Mouse (Mus musculus) embryonic facial prominence, embryonic 15.5 days (tissue): ENCODE measurements around the gene Ino80d. TPM values are rescaled to one million over a fixed set of nuclear protein-coding genes. Genes with fewer than 3 reads are reported as not detected.
A peak's percentile ranks its signal among the peaks of the same experiment; 100 is the strongest.

ENCODE experiments used
- ATAC-seq: fragments of 200-750 bp; cut with Nextera tagmentation; 2 replicates; pipeline ENCODE4 v1.8.0; 2017; ENCODE audit warnings: low read depth, moderate TSS enrichment; ENCODE audit not compliant: insufficient number of reproducible peaks, low FRiP score, low TSS enrichment
- H3K27ac ChIP-seq: fragments of 300-500 bp; sonication (generic); replicated peaks from 2 replicates; pipeline ENCODE4 v1.5.1; 2015; ENCODE audit warnings: mild to moderate bottlenecking, inconsistent platforms
- H3K27me3 ChIP-seq: fragments of 300-500 bp; sonication (generic); 2 replicates; pipeline ENCODE4 v1.6.1; 2015; ENCODE audit warnings: inconsistent platforms
- H3K36me3 ChIP-seq: fragments of 300-500 bp; sonication (generic); 2 replicates; pipeline ENCODE4 v1.6.1; 2015; ENCODE audit warnings: mild to moderate bottlenecking, inconsistent platforms
- H3K4me1 ChIP-seq: fragments of 300-500 bp; sonication (generic); 2 replicates; pipeline ENCODE4 v1.6.1; 2015; ENCODE audit warnings: inconsistent platforms
- H3K4me2 ChIP-seq: fragments of 300-500 bp; sonication (generic); replicated peaks from 2 replicates; pipeline ENCODE4 v1.6.1; 2015; ENCODE audit warnings: mild to moderate bottlenecking, inconsistent platforms
- H3K4me3 ChIP-seq: fragments of 300-500 bp; sonication (generic); replicated peaks from 2 replicates; pipeline ENCODE4 v1.5.1; 2015; ENCODE audit warnings: mild to moderate bottlenecking, inconsistent platforms
- H3K9ac ChIP-seq: fragments of 300-500 bp; sonication (generic); 2 replicates; pipeline ENCODE4 v1.6.1; 2015; ENCODE audit warnings: inconsistent platforms
- H3K9me3 ChIP-seq: fragments of 300-500 bp; sonication (generic); replicated peaks from 2 replicates; pipeline ENCODE4 v1.6.1; 2016; ENCODE audit warnings: inconsistent platforms
- WGBS: fragments of 180-500 bp; shearing (Covaris S2); methylation state at CpG from one replicate; pipeline ENCODE4 v1.1.7; 2015; 5-methylcytosine and 5-hydroxymethylcytosine counted together
- polyA plus RNA-seq: library from polyadenylated mRNA; unstranded; fragments of >200 nt; fragmentation: Nextera tagmentation; extraction: Ambion mirVana; gene quantifications from 2 replicates; pipeline ENCODE4 v1.2.1, GENCODE M21; 2015

Ino80d gene
- polyA plus RNA-seq, 1 experiment from 2014 or later: 11.2 TPM

GRCm38 (mm10) chr1:63122005-63122404 is 7.5 kb upstream of the Ino80d start:
- H3K27ac ChIP-seq: no peak overlapping the region
- no peaks in the 10 kb centered on the region for H3K27me3 ChIP-seq
- peaks cover 61% of the 10 kb centered on the region for H3K36me3 ChIP-seq
- no peak overlapping the region for H3K4me2 ChIP-seq
- WGBS: 90% methylated on average over 6 of the region's 6 CpGs
- no peak overlapping the region for H3K9ac ChIP-seq
- no peak overlapping the region for H3K4me3 ChIP-seq
- H3K4me1 ChIP-seq: 0 out of 2 replicates have a peak, but pooled peaks cover 2% of the 10 kb centered on the region
- no peak for ATAC-seq
- H3K9me3 ChIP-seq: no peaks in the 10 kb centered on the region

GRCm38 (mm10) chr1:63120382-63120781 is 5.9 kb upstream of the Ino80d start:
- no peak for ATAC-seq
- H3K9ac ChIP-seq: no peak overlapping the region
- H3K27me3 ChIP-seq: no peaks in the 10 kb centered on the region
- 0 out of 2 replicates have a peak, but pooled peaks cover 10% of the 10 kb centered on the region for H3K4me1 ChIP-seq
- H3K4me2 ChIP-seq: no peak overlapping the region
- H3K36me3 ChIP-seq: peaks cover 52% of the 10 kb centered on the region
- WGBS: 92% methylated on average over 2 of the region's 2 CpGs
- no peak overlapping the region for H3K4me3 ChIP-seq
- no peaks in the 10 kb centered on the region for H3K9me3 ChIP-seq
- H3K27ac ChIP-seq: no peak overlapping the region

GRCm38 (mm10) chr1:63119675-63120074 is 5.2 kb upstream of the Ino80d start:
- ATAC-seq: no peak
- H3K4me1 ChIP-seq: 0 out of 2 replicates have a peak, but pooled peaks cover 10% of the 10 kb centered on the region
- H3K9me3 ChIP-seq: no peaks in the 10 kb centered on the region
- 91% methylated on average over 4 of the region's 4 CpGs for WGBS
- no peak overlapping the region for H3K4me2 ChIP-seq
- no peak overlapping the region for H3K27ac ChIP-seq
- no peaks in the 10 kb centered on the region for H3K27me3 ChIP-seq
- H3K36me3 ChIP-seq: peaks cover 51% of the 10 kb centered on the region
- H3K9ac ChIP-seq: no peak overlapping the region
- no peak overlapping the region for H3K4me3 ChIP-seq

GRCm38 (mm10) chr1:63115540-63115939 is 1.1 kb upstream of the Ino80d start:
- ATAC-seq: no peak
- peak overlapping the region; percentile 79 for H3K4me2 ChIP-seq
- no peaks in the 10 kb centered on the region for H3K9me3 ChIP-seq
- peak overlapping the region; percentile 84 for H3K4me3 ChIP-seq
- peaks cover 19% of the 10 kb centered on the region for H3K4me1 ChIP-seq
- no peaks in the 10 kb centered on the region for H3K27me3 ChIP-seq
- H3K36me3 ChIP-seq: peaks cover 23% of the 10 kb centered on the region
- no peak overlapping the region for H3K9ac ChIP-seq
- H3K27ac ChIP-seq: peak overlapping the region; percentile 99; the same call in 1 of the 2 replicates
- 30% methylated on average over 3 of the region's 3 CpGs for WGBS

- Histone ChIP-seq H3K4me2 (peak overlapping the region; percentile 79), H3K4me1 (peaks cover 24% of the 10 kb centered on the region), H3K27me3 (no peaks in the 10 kb centered on the region), H3K36me3 (peaks cover 18% of the 10 kb centered on the region), H3K9ac (peak overlapping the region; percentile 99), H3K4me3 (peak overlapping the region; percentile 84), H3K27ac (peak overlapping the region; percentile 99), H3K9me3 (no peaks in the 10 kb centered on the region)
- 12% methylated on average over 4 of the region's 4 CpGs for WGBS
- ATAC-seq: no peak
These were observed 629 bp upstream of the Ino80d start for GRCm38 (mm10) chr1:63115096-63115495.

- Histone ChIP-seq H3K27ac (peak overlapping the region; percentile 99), H3K27me3 (no peaks in the 10 kb centered on the region), H3K36me3 (peaks cover 8% of the 10 kb centered on the region), H3K4me3 (peak overlapping the region; percentile 84), H3K9ac (peak overlapping the region; percentile 99), H3K4me1 (peaks cover 24% of the 10 kb centered on the region), H3K9me3 (no peaks in the 10 kb centered on the region), H3K4me2 (peak overlapping the region; percentile 79)
- ATAC-seq: peak; percentile 66
- whole genome bisulfite sequencing: 0% methylated on average over 51 of the region's 92 CpGs
These were observed 962 bp downstream of the Ino80d start for GRCm38 (mm10) chr1:63113274-63114135.

GRCm38 (mm10) chr1:63112865-63113261 is 1.6 kb downstream of the Ino80d start:
- 1% methylated on average over 11 of the region's 11 CpGs for WGBS
- Histone ChIP-seq H3K4me2 (peak overlapping the region; percentile 79), H3K4me1 (peaks cover 24% of the 10 kb centered on the region), H3K36me3 (0 out of 2 replicates have a peak, but pooled peaks cover 3% of the 10 kb centered on the region), H3K27ac (peak overlapping the region; percentile 99), H3K4me3 (peak overlapping the region; percentile 84), H3K27me3 (no peaks in the 10 kb centered on the region), H3K9ac (peak overlapping the region; percentile 99), H3K9me3 (no peaks in the 10 kb centered on the region)
- no peak for ATAC-seq

GRCm38 (mm10) chr1:63112151-63112864 is 2.2 kb downstream of the Ino80d start:
- WGBS: 44% methylated on average over 8 of the region's 8 CpGs
- 0 out of 2 replicates have a peak, but pooled peaks cover 3% of the 10 kb centered on the region for H3K36me3 ChIP-seq
- no peak for ATAC-seq
- peak overlapping the region; percentile 79 for H3K4me2 ChIP-seq
- peak overlapping the region; percentile 84 for H3K4me3 ChIP-seq
- peak overlapping the region; percentile 99 for H3K27ac ChIP-seq
- peak overlapping the region; percentile 99 for H3K9ac ChIP-seq
- H3K9me3 ChIP-seq: no peaks in the 10 kb centered on the region
- no peaks in the 10 kb centered on the region for H3K27me3 ChIP-seq
- H3K4me1 ChIP-seq: peaks cover 24% of the 10 kb centered on the region

- Histone ChIP-seq H3K9me3 (no peaks in the 10 kb centered on the region), H3K9ac (no peak overlapping the region), H3K4me1 (peaks cover 15% of the 10 kb centered on the region), H3K27ac (no peak overlapping the region; the same call in 1 of the 2 replicates), H3K36me3 (peaks cover 7% of the 10 kb centered on the region; the same call in 1 of the 2 replicates), H3K27me3 (no peaks in the 10 kb centered on the region), H3K4me3 (no peak overlapping the region), H3K4me2 (no peak overlapping the region)
- ATAC-seq: no peak
- WGBS: 35% methylated on average over 7 of the region's 7 CpGs
These were observed 3.8 kb downstream of the Ino80d start for GRCm38 (mm10) chr1:63110536-63111285.

GRCm38 (mm10) chr1:63107614-63108327 is 6.7 kb downstream of the Ino80d start:
- Histone ChIP-seq H3K9ac (no peak overlapping the region), H3K27me3 (no peaks in the 10 kb centered on the region), H3K27ac (no peak overlapping the region; the same call in 1 of the 2 replicates), H3K9me3 (no peaks in the 10 kb centered on the region), H3K4me2 (no peak overlapping the region), H3K4me1 (peaks cover 14% of the 10 kb centered on the region), H3K36me3 (peaks cover 26% of the 10 kb centered on the region), H3K4me3 (no peak overlapping the region)
- 84% methylated on average over 6 of the region's 6 CpGs for WGBS
- ATAC-seq: no peak
